Mouse (Mus musculus): ENCODE data around the gene Fam208a.

GRCm38 (mm10) chr14:27405452-27405851 lies 23.2 kb upstream of the Fam208a start:
- TF ChIP-seq CTCF (IDR thresholded peaks at IDR 0.05; ENCODE audit: low read depth, low read length) (no peak), POLR2A (IDR thresholded peaks at IDR 0.05; ENCODE audit: borderline replicate concordance, low read depth, low read length) (no peak)
